Mouse (Mus musculus) stomach, postnatal 0 days (tissue): Measurements from ENCODE around the gene Pkib.

Source experiments
- CTCF ChIP-seq: IDR thresholded peaks from 2 replicates; pipeline ENCODE4 v1.5.1; 2016; ENCODE audit warnings: antibody characterized with exemption, low read depth, mild to moderate bottlenecking, moderate library complexity
- EP300 ChIP-seq: optimal IDR thresholded peaks from 2 replicates; pipeline ENCODE3; 2016; ENCODE audit warnings: antibody characterized with exemption

GRCm38 (mm10) chr10:57743045-57743444 is 111.3 kb downstream of the Pkib start:
- TF ChIP-seq EP300 (no peak), CTCF (no peak)
